Mouse (Mus musculus): ENCODE measurements around the gene Krtap24-1. TPM values are rescaled to one million over a fixed set of nuclear protein-coding genes. Genes with fewer than 3 reads are reported as not detected.

Gene Krtap24-1
- polyA plus RNA-seq, 1 experiment from 2014 or later = not detected

- no peak within 1 kb of the TSS for H3K4me2 ChIP-seq
- no peaks in the 10 kb centered on the region for H3K27me3 ChIP-seq (replicated peaks)
- ATAC-seq (ENCODE audit: insufficient number of reproducible peaks, low FRiP score) = no peak
- WGBS = 69% methylated on average over 6 of the region's 6 CpGs
- no peak within 1 kb of the TSS for H3K9ac ChIP-seq
- no peaks in the 10 kb centered on the region for H3K36me3 ChIP-seq
- H3K4me1 ChIP-seq (replicated peaks) = no peaks in the 10 kb centered on the region
- no peak within 1 kb of the TSS for H3K4me3 ChIP-seq
- H3K9me3 ChIP-seq (replicated peaks) = no peaks in the 10 kb centered on the region
- H3K27ac ChIP-seq (ENCODE audit: poor library complexity, severe bottlenecking) = no peak within 1 kb of the TSS
These were observed 48.8 kb downstream of the Krtap24-1 start, which contains the start of gene Cldn8 for GRCm38 (mm10) chr16:88563045-88563913. TSS of gene Cldn8 (minus strand) at chr16:88563183.

- H3K4me3 ChIP-seq = no peak overlapping the region
- no peak overlapping the region for H3K27ac ChIP-seq (ENCODE audit: poor library complexity, severe bottlenecking)
- no peaks in the 10 kb centered on the region for H3K9me3 ChIP-seq (replicated peaks)
- no peak overlapping the region for H3K9ac ChIP-seq
- WGBS = 48% methylated on average over 6 of the region's 6 CpGs
- ATAC-seq (ENCODE audit: insufficient number of reproducible peaks, low FRiP score) = no peak
- H3K36me3 ChIP-seq = no peaks in the 10 kb centered on the region
- H3K27me3 ChIP-seq (replicated peaks) = no peaks in the 10 kb centered on the region
- H3K4me1 ChIP-seq (replicated peaks) = no peaks in the 10 kb centered on the region
- H3K4me2 ChIP-seq = no peak overlapping the region
These were observed 50.4 kb downstream of the Krtap24-1 start for GRCm38 (mm10) chr16:88561617-88562164.

Other genes starting within 250 kb of the Krtap24-1 start
- not detected in 2 replicates for gene Cldn17, start 105.3 kb downstream of the Krtap24-1 start, polyA plus RNA-seq (2016; fragmentation: Nextera tagmentation; extraction: Ambion mirVana)
- 0.34 TPM in 1 of 2 replicates, not detected in the other for gene Cldn8, start 49.1 kb downstream of the Krtap24-1 start, polyA plus RNA-seq (2016; fragmentation: Nextera tagmentation; extraction: Ambion mirVana)
- not detected in 2 replicates for gene 2310079G19Rik, start 15.4 kb upstream of the Krtap24-1 start, polyA plus RNA-seq (2016; fragmentation: Nextera tagmentation; extraction: Ambion mirVana)
- not detected in 2 replicates for gene Krtap26-1, start 35.5 kb upstream of the Krtap24-1 start, polyA plus RNA-seq (2016; fragmentation: Nextera tagmentation; extraction: Ambion mirVana)
- not detected in 2 replicates for gene Krtap27-1, start 59.4 kb upstream of the Krtap24-1 start, polyA plus RNA-seq (2016; fragmentation: Nextera tagmentation; extraction: Ambion mirVana)
- not detected in 2 replicates for gene 2310061N02Rik, start 95.7 kb upstream of the Krtap24-1 start, polyA plus RNA-seq (2016; fragmentation: Nextera tagmentation; extraction: Ambion mirVana)
- gene Krtap13-1, start 116.6 kb upstream of the Krtap24-1 start, polyA plus RNA-seq (2016; fragmentation: Nextera tagmentation; extraction: Ambion mirVana) = not detected in 2 replicates
- not detected in 2 replicates for gene Krtap13, start 139.4 kb upstream of the Krtap24-1 start, polyA plus RNA-seq (2016; fragmentation: Nextera tagmentation; extraction: Ambion mirVana)
- gene 2310034C09Rik, start 146.6 kb upstream of the Krtap24-1 start, polyA plus RNA-seq (2016; fragmentation: Nextera tagmentation; extraction: Ambion mirVana) = not detected in 2 replicates
- gene 2310057N15Rik, start 161.9 kb upstream of the Krtap24-1 start, polyA plus RNA-seq (2016; fragmentation: Nextera tagmentation; extraction: Ambion mirVana) = not detected in 2 replicates
- gene Gm5965, start 165.6 kb upstream of the Krtap24-1 start, polyA plus RNA-seq (2016; fragmentation: Nextera tagmentation; extraction: Ambion mirVana) = not detected in 2 replicates
- not detected in 2 replicates for gene Gm20741, start 199.9 kb upstream of the Krtap24-1 start, polyA plus RNA-seq (2016; fragmentation: Nextera tagmentation; extraction: Ambion mirVana)
- gene Krtap15, start 207.9 kb upstream of the Krtap24-1 start, polyA plus RNA-seq (2016; fragmentation: Nextera tagmentation; extraction: Ambion mirVana) = not detected in 2 replicates
- gene Krtap14, start 213.9 kb upstream of the Krtap24-1 start, polyA plus RNA-seq (2016; fragmentation: Nextera tagmentation; extraction: Ambion mirVana) = not detected in 2 replicates

All from heart, embryonic 12.5 days (tissue).